Mouse (Mus musculus) stomach, embryonic 15.5 days (tissue): ENCODE data around the gene AC170998.1. TPM values are rescaled to one million over a fixed set of nuclear protein-coding genes. Genes with fewer than 3 reads are reported as not detected.

ENCODE experiments used
- ATAC-seq: fragments of 200-750 bp; cut with Nextera tagmentation; 2 replicates; pipeline ENCODE4 v1.8.0; 2017; ENCODE audit warnings: low read depth, moderate number of reproducible peaks, moderate TSS enrichment; ENCODE audit not compliant: insufficient read depth, low FRiP score
- H3K27ac ChIP-seq: fragments of 300-500 bp; sonication (generic); 2 replicates; pipeline ENCODE4 v1.5.1; 2015; ENCODE audit warnings: mild to moderate bottlenecking, inconsistent platforms
- H3K27me3 ChIP-seq: fragments of 300-500 bp; sonication (generic); replicated peaks from 2 replicates; pipeline ENCODE4 v1.6.1; 2015; ENCODE audit warnings: inconsistent platforms
- H3K36me3 ChIP-seq: fragments of 300-500 bp; sonication (generic); 2 replicates; pipeline ENCODE4 v1.6.1; 2015; ENCODE audit warnings: inconsistent platforms
- H3K4me1 ChIP-seq: fragments of 300-500 bp; sonication (generic); 2 replicates; pipeline ENCODE4 v1.6.1; 2015; ENCODE audit warnings: inconsistent platforms
- H3K4me2 ChIP-seq: fragments of 300-500 bp; sonication (generic); 2 replicates; pipeline ENCODE4 v1.6.1; 2015; ENCODE audit warnings: mild to moderate bottlenecking, inconsistent platforms
- H3K4me3 ChIP-seq: fragments of 300-500 bp; sonication (generic); replicated peaks from 2 replicates; pipeline ENCODE4 v1.5.1; 2015; ENCODE audit warnings: inconsistent platforms
- H3K9ac ChIP-seq: fragments of 300-500 bp; sonication (generic); 2 replicates; pipeline ENCODE4 v1.6.1; 2015; ENCODE audit warnings: inconsistent platforms
- H3K9me3 ChIP-seq: fragments of 300-500 bp; sonication (generic); 2 replicates; pipeline ENCODE4 v1.6.1; 2016; ENCODE audit warnings: inconsistent platforms
- WGBS: fragments of 180-500 bp; shearing (Covaris S2); methylation state at CpG from one replicate; pipeline ENCODE4 v1.1.7; 2015; 5-methylcytosine and 5-hydroxymethylcytosine counted together
- polyA plus RNA-seq: library from polyadenylated mRNA; unstranded; fragments of >200 nt; fragmentation: Nextera tagmentation; extraction: Ambion mirVana; gene quantifications from 2 replicates; pipeline ENCODE4 v1.2.1, GENCODE M21; 2015

Gene AC170998.1
- polyA plus RNA-seq, 1 experiment from 2014 or later, result 3.4 TPM

- no peak overlapping the region for H3K27ac ChIP-seq
- H3K9me3 ChIP-seq, result no peaks in the 10 kb centered on the region
Observed at GRCm38 (mm10) chr17:28694832-28695231, 31.1 kb upstream of the AC170998.1 start.

GRCm38 (mm10) chr17:28696641-28697040, 29.2 kb upstream of the AC170998.1 start:
- H3K4me2 ChIP-seq, result peak overlapping the region; percentile 25
- 18% methylated on average over 2 of the region's 2 CpGs for WGBS
- no peaks in the 10 kb centered on the region for H3K9me3 ChIP-seq
- peak overlapping the region; percentile 16; the same call in 1 of the 2 replicates for H3K27ac ChIP-seq
- no peaks in the 10 kb centered on the region for H3K36me3 ChIP-seq
- H3K4me1 ChIP-seq, result peaks cover 38% of the 10 kb centered on the region
- no peaks in the 10 kb centered on the region for H3K27me3 ChIP-seq
- no peak overlapping the region for H3K9ac ChIP-seq
- no peak for ATAC-seq
- H3K4me3 ChIP-seq, result no peak overlapping the region

More at GRCm38 (mm10) chr17:28694832-28695231, 31.1 kb upstream of the AC170998.1 start:
- Histone ChIP-seq H3K4me1 (peaks cover 41% of the 10 kb centered on the region), H3K9ac (no peak overlapping the region), H3K27me3 (no peaks in the 10 kb centered on the region), H3K36me3 (no peaks in the 10 kb centered on the region), H3K4me2 (no peak overlapping the region), H3K4me3 (no peak overlapping the region)
- whole genome bisulfite sequencing, result 84% methylated on average over 4 of the region's 4 CpGs
- ATAC-seq, result no peak

- H3K4me2 ChIP-seq, result peak overlapping the region; percentile 26; the same call in 1 of the 2 replicates
- H3K27me3 ChIP-seq, result no peaks in the 10 kb centered on the region
- H3K27ac ChIP-seq, result peak overlapping the region; percentile 36
- H3K9me3 ChIP-seq, result no peaks in the 10 kb centered on the region
- H3K4me1 ChIP-seq, result peaks cover 38% of the 10 kb centered on the region
- whole genome bisulfite sequencing, result 51% methylated on average over 13 of the region's 13 CpGs
- H3K4me3 ChIP-seq, result no peak overlapping the region
- H3K9ac ChIP-seq, result no peak overlapping the region
- peak; percentile 66 for ATAC-seq
- no peaks in the 10 kb centered on the region for H3K36me3 ChIP-seq
Observed at GRCm38 (mm10) chr17:28697290-28698195, 28.3 kb upstream of the AC170998.1 start.

GRCm38 (mm10) chr17:28698245-28698644, 27.6 kb upstream of the AC170998.1 start:
- Histone ChIP-seq H3K4me3 (no peak overlapping the region), H3K9ac (no peak overlapping the region), H3K4me2 (no peak overlapping the region), H3K36me3 (no peaks in the 10 kb centered on the region), H3K27ac (peak overlapping the region; percentile 36; the same call in 1 of the 2 replicates), H3K9me3 (no peaks in the 10 kb centered on the region), H3K27me3 (no peaks in the 10 kb centered on the region), H3K4me1 (peaks cover 34% of the 10 kb centered on the region)
- WGBS, result 60% methylated on average over 4 of the region's 4 CpGs
- ATAC-seq, result no peak

GRCm38 (mm10) chr17:28698672-28699071, 27.2 kb upstream of the AC170998.1 start:
- Histone ChIP-seq H3K4me3 (no peak overlapping the region), H3K27ac (no peak overlapping the region), H3K9me3 (no peaks in the 10 kb centered on the region), H3K36me3 (no peaks in the 10 kb centered on the region), H3K9ac (no peak overlapping the region), H3K4me2 (no peak overlapping the region), H3K27me3 (no peaks in the 10 kb centered on the region), H3K4me1 (peaks cover 31% of the 10 kb centered on the region)
- 59% methylated on average over 2 of the region's 2 CpGs for WGBS
- no peak for ATAC-seq

- Histone ChIP-seq H3K36me3 (no peaks in the 10 kb centered on the region), H3K9ac (no peak overlapping the region), H3K4me3 (no peak overlapping the region), H3K27me3 (no peaks in the 10 kb centered on the region), H3K9me3 (no peaks in the 10 kb centered on the region), H3K4me2 (no peak overlapping the region), H3K27ac (no peak overlapping the region), H3K4me1 (peaks cover 28% of the 10 kb centered on the region)
- no peak for ATAC-seq
- 80% methylated on average over 7 of the region's 7 CpGs for WGBS
Observed at GRCm38 (mm10) chr17:28699789-28700188, 26.1 kb upstream of the AC170998.1 start.

GRCm38 (mm10) chr17:28701171-28701570, 24.7 kb upstream of the AC170998.1 start:
- Histone ChIP-seq H3K4me1 (peaks cover 24% of the 10 kb centered on the region), H3K4me3 (no peak overlapping the region), H3K4me2 (no peak overlapping the region), H3K27me3 (no peaks in the 10 kb centered on the region), H3K9me3 (no peaks in the 10 kb centered on the region), H3K27ac (no peak overlapping the region), H3K36me3 (no peaks in the 10 kb centered on the region), H3K9ac (no peak overlapping the region)
- ATAC-seq, result no peak
- WGBS, result 89% methylated on average over 4 of the region's 4 CpGs

GRCm38 (mm10) chr17:28701737-28702136, 24.1 kb upstream of the AC170998.1 start:
- no peak overlapping the region for H3K27ac ChIP-seq
- H3K36me3 ChIP-seq, result no peaks in the 10 kb centered on the region
- H3K4me2 ChIP-seq, result no peak overlapping the region
- no peak overlapping the region for H3K9ac ChIP-seq
- WGBS, result 65% methylated on average over 3 of the region's 3 CpGs
- H3K4me3 ChIP-seq, result no peak overlapping the region
- H3K4me1 ChIP-seq, result peaks cover 18% of the 10 kb centered on the region
- H3K27me3 ChIP-seq, result no peaks in the 10 kb centered on the region
- ATAC-seq, result no peak
- no peaks in the 10 kb centered on the region for H3K9me3 ChIP-seq

- Histone ChIP-seq H3K9ac (no peak overlapping the region), H3K4me1 (peaks cover 9% of the 10 kb centered on the region), H3K4me3 (no peak overlapping the region), H3K4me2 (no peak overlapping the region), H3K36me3 (no peaks in the 10 kb centered on the region), H3K9me3 (no peaks in the 10 kb centered on the region), H3K27ac (no peak overlapping the region), H3K27me3 (no peaks in the 10 kb centered on the region)
- 50% methylated on average over 2 of the region's 2 CpGs for WGBS
- ATAC-seq, result no peak
Observed at GRCm38 (mm10) chr17:28702646-28703045, 23.2 kb upstream of the AC170998.1 start.

GRCm38 (mm10) chr17:28706697-28707096, 19.2 kb upstream of the AC170998.1 start:
- Histone ChIP-seq H3K4me2 (no peak overlapping the region), H3K4me1 (peaks cover 7% of the 10 kb centered on the region; the same call in 1 of the 2 replicates), H3K27ac (no peak overlapping the region), H3K9me3 (no peaks in the 10 kb centered on the region), H3K36me3 (no peaks in the 10 kb centered on the region), H3K27me3 (no peaks in the 10 kb centered on the region), H3K4me3 (no peak overlapping the region), H3K9ac (no peak overlapping the region)
- no peak for ATAC-seq
- WGBS, result 25% methylated on average over 1 of the region's 1 CpGs

- H3K4me2 ChIP-seq, result no peak overlapping the region
- H3K9ac ChIP-seq, result no peak overlapping the region
- H3K9me3 ChIP-seq, result no peaks in the 10 kb centered on the region
- H3K4me1 ChIP-seq, result peaks cover 7% of the 10 kb centered on the region; the same call in 1 of the 2 replicates
- H3K27ac ChIP-seq, result no peak overlapping the region
- WGBS, result 90% methylated on average over 3 of the region's 3 CpGs
- no peak overlapping the region for H3K4me3 ChIP-seq
- no peaks in the 10 kb centered on the region for H3K36me3 ChIP-seq
- ATAC-seq, result no peak
- H3K27me3 ChIP-seq, result no peaks in the 10 kb centered on the region
Observed at GRCm38 (mm10) chr17:28707136-28707627, 18.7 kb upstream of the AC170998.1 start.

- no peak overlapping the region for H3K4me3 ChIP-seq
- H3K4me2 ChIP-seq, result no peak overlapping the region
- 77% methylated on average over 2 of the region's 2 CpGs for WGBS
- peaks cover 7% of the 10 kb centered on the region; the same call in 1 of the 2 replicates for H3K4me1 ChIP-seq
- H3K9me3 ChIP-seq, result no peaks in the 10 kb centered on the region
- no peaks in the 10 kb centered on the region for H3K36me3 ChIP-seq
- no peak overlapping the region for H3K27ac ChIP-seq
- no peak for ATAC-seq
- no peaks in the 10 kb centered on the region for H3K27me3 ChIP-seq
- H3K9ac ChIP-seq, result no peak overlapping the region
Observed at GRCm38 (mm10) chr17:28707816-28708215, 18.1 kb upstream of the AC170998.1 start.
